Mouse (Mus musculus) small intestine, adult 2 months (tissue): ENCODE measurements around the gene Gm20388.

Source experiments
- CTCF ChIP-seq: fragments of 200-500 bp; IDR thresholded peaks from 2 replicates; pipeline ENCODE4 v1.5.1; 2012; ENCODE audit warnings: low read depth, mild to moderate bottlenecking, control low read depth, inconsistent platforms, low read length, moderate library complexity, mixed read lengths; ENCODE audit not compliant: insufficient replicate concordance, insufficient read length; ENCODE audit errors: extremely low read depth
- POLR2A ChIP-seq: fragments of 200-500 bp; IDR thresholded peaks from 2 replicates; pipeline ENCODE4 v1.6.1; 2012; ENCODE audit warnings: low read depth, mild to moderate bottlenecking, control low read depth, inconsistent platforms, low read length, moderate library complexity

DNA sequence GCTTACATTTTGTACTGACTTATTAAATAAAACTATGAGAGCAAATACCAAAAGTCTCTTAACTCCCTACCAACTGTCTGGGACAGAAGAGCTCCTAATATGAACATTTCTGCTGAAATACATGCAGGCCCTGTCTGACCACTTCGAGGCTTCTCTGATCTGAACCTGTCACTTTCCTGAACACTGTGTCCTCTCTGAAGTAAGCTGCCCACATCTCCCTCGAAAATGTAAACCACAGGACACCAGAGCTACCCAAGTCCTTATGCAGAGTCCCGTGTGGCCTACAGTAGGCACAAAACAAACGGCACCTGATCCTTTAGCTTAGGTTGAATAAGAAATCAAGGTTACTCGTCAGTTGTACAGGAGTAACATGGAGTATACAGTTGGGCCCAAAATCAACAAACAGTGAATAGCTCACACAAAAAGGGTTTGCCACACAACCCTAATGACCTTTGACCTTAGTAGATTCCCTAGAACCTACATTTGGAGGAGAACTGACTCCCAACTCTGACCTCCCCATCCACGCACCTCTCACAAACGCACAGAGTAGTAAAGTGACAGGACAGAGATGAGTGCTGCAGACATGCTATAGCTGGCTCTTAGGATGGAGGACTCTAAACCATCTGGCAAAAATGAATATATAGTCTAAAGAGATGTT, 3120.8 kb downstream of the Gm20388 start:
- no peak for TF ChIP-seq CTCF
- no peak for TF ChIP-seq POLR2A
